Mouse (Mus musculus) G1E (cell line): Measurements from ENCODE around the gene Snx27. TPM values are rescaled to one million over a fixed set of nuclear protein-coding genes. Genes with fewer than 3 reads are reported as not detected.

Experiments
- ATAC-seq: 2 replicates; pipeline ENCODE4 v1.8.0; 2016; ENCODE audit warnings: mild to moderate bottlenecking; ENCODE audit not compliant: insufficient number of reproducible peaks, poor library complexity, low FRiP score, severe bottlenecking; ENCODE audit errors: extremely low read depth
- DNase-seq: peaks from one replicate; pipeline ENCODE4 v3.0.0; 2012; ENCODE audit warnings: low spot score
- H3K27me3 ChIP-seq: 2 replicates; pipeline ENCODE4 v1.6.1; 2012; ENCODE audit warnings: mild to moderate bottlenecking, low read length, inconsistent platforms; ENCODE audit not compliant: insufficient read depth
- H3K36me3 ChIP-seq: replicated peaks from 2 replicates; pipeline ENCODE3; 2012; ENCODE audit warnings: mild to moderate bottlenecking, inconsistent platforms
- H3K4me1 ChIP-seq: 2 replicates; pipeline ENCODE4 v1.6.1; 2012; ENCODE audit warnings: low read depth, low read length, inconsistent platforms, mixed read lengths; ENCODE audit not compliant: insufficient read depth
- H3K4me3 ChIP-seq: 2 replicates; pipeline ENCODE4 v1.5.1; 2012; ENCODE audit warnings: low read depth, mild to moderate bottlenecking, inconsistent platforms, low read length, moderate library complexity, mixed read lengths
- H3K9me3 ChIP-seq: replicated peaks from 2 replicates; pipeline ENCODE4 v1.6.1; 2012; ENCODE audit warnings: inconsistent platforms
- CTCF ChIP-seq: IDR thresholded peaks from 2 replicates; pipeline ENCODE4 v1.5.1; 2012; ENCODE audit warnings: low read depth, low read length, inconsistent platforms, mixed read lengths
- GATA1 ChIP-seq: IDR thresholded peaks from 2 replicates; pipeline ENCODE4 v1.6.1; 2012; ENCODE audit warnings: borderline replicate concordance, low read length, inconsistent platforms, mixed read lengths
- GATA2 ChIP-seq: IDR thresholded peaks from 2 replicates; pipeline ENCODE4 v1.6.1; 2012; ENCODE audit warnings: low read depth, low read length, inconsistent platforms, borderline replicate concordance
- POLR2AphosphoS5 ChIP-seq: IDR thresholded peaks from 2 replicates; pipeline ENCODE4 v1.6.1; 2012; ENCODE audit warnings: low read depth, low read length, inconsistent platforms; ENCODE audit not compliant: insufficient replicate concordance
- TAL1 ChIP-seq: conservative IDR thresholded peaks from 2 replicates; pipeline ENCODE4 v1.6.1; 2012; ENCODE audit warnings: low read depth, low read length, inconsistent platforms, mixed read lengths
- polyA plus RNA-seq: library from polyadenylated mRNA; stranded (reverse); fragments of >175 nt; gene quantifications from 2 replicates; pipeline ENCODE4 v1.2.3, GENCODE M21; 2012
- total RNA-seq, 2 experiments: library from RNA; stranded (forward) in 1 of 2; stranded (reverse) in 1 of 2; fragments of 200-1000 nt in 1 of 2; fragments of >200 nt in 1 of 2; fragmentation: Nextera tagmentation in 1 of 2; gene quantifications; 2 replicates each; pipeline ENCODE4 v1.2.3; 2014 to 2017

Snx27 gene
- total and polyA plus RNA-seq, 3 experiments: 10.5 to 38.8 (median 26.9) TPM

- TF ChIP-seq POLR2AphosphoS5: no peak
- TF ChIP-seq CTCF: peak; percentile 91
- ATAC-seq (no peak), DNase-seq (peak; percentile 55)
- H3K36me3 ChIP-seq: peaks cover 56% of the 10 kb centered on the region
- H3K27me3 ChIP-seq: no peaks in the 10 kb centered on the region
- H3K4me1 ChIP-seq: peaks cover 2% of the 10 kb centered on the region; the same call in 1 of the 2 replicates
- H3K9me3 ChIP-seq: no peaks in the 10 kb centered on the region
- no peak overlapping the region for H3K4me3 ChIP-seq
Measured at GRCm38 (mm10) chr3:94616717-94617116, 34.2 kb upstream of the Snx27 start.

- H3K4me1 ChIP-seq: peaks cover 2% of the 10 kb centered on the region
- ATAC-seq: no peak
- no peaks in the 10 kb centered on the region for H3K9me3 ChIP-seq
- H3K27me3 ChIP-seq: no peaks in the 10 kb centered on the region
- no peak overlapping the region for H3K4me3 ChIP-seq
- TF ChIP-seq GATA1 (no peak), POLR2AphosphoS5 (no peak), GATA2 (no peak), TAL1 (no peak), CTCF (no peak)
- no peak for DNase-seq
- peaks cover 29% of the 10 kb centered on the region for H3K36me3 ChIP-seq
Measured at GRCm38 (mm10) chr3:94613258-94613878, 30.9 kb upstream of the Snx27 start.

- peaks cover 2% of the 10 kb centered on the region for H3K4me1 ChIP-seq
- ATAC-seq: no peak
- TF ChIP-seq GATA1 (no peak), POLR2AphosphoS5 (no peak)
- H3K36me3 ChIP-seq: peaks cover 29% of the 10 kb centered on the region
- H3K4me3 ChIP-seq: no peak overlapping the region
- H3K27me3 ChIP-seq: no peaks in the 10 kb centered on the region
- H3K9me3 ChIP-seq: no peaks in the 10 kb centered on the region
- DNase-seq: no peak
Measured at GRCm38 (mm10) chr3:94612274-94612673, 29.8 kb upstream of the Snx27 start.

GRCm38 (mm10) chr3:94611834-94612233 is 29.3 kb upstream of the Snx27 start:
- peaks cover 2% of the 10 kb centered on the region for H3K4me1 ChIP-seq
- H3K36me3 ChIP-seq: peaks cover 29% of the 10 kb centered on the region
- DNase-seq (no peak), ATAC-seq (no peak)
- TF ChIP-seq CTCF: no peak
- TF ChIP-seq GATA1: no peak
- no peak for TF ChIP-seq POLR2AphosphoS5
- TF ChIP-seq GATA2: no peak
- TF ChIP-seq TAL1: no peak
- no peaks in the 10 kb centered on the region for H3K27me3 ChIP-seq
- H3K4me3 ChIP-seq: no peak overlapping the region
- H3K9me3 ChIP-seq: no peaks in the 10 kb centered on the region

- Histone ChIP-seq H3K9me3 (no peaks in the 10 kb centered on the region), H3K27me3 (0 out of 2 replicates have a peak, but pooled peaks cover 2% of the 10 kb centered on the region), H3K4me1 (peaks cover 2% of the 10 kb centered on the region), H3K4me3 (no peak overlapping the region), H3K36me3 (peaks cover 26% of the 10 kb centered on the region)
- ATAC-seq (no peak), DNase-seq (no peak)
- TF ChIP-seq TAL1: no peak
- no peak for TF ChIP-seq CTCF
- TF ChIP-seq GATA2: no peak
- no peak for TF ChIP-seq POLR2AphosphoS5
- TF ChIP-seq GATA1: no peak
Measured at GRCm38 (mm10) chr3:94611343-94611742, 28.8 kb upstream of the Snx27 start.

GRCm38 (mm10) chr3:94610581-94610980 is 28.1 kb upstream of the Snx27 start:
- peaks cover 2% of the 10 kb centered on the region for H3K4me1 ChIP-seq

More at GRCm38 (mm10) chr3:94610581-94610980, 28.1 kb upstream of the Snx27 start:
- Histone ChIP-seq H3K27me3 (peaks cover 6% of the 10 kb centered on the region; the same call in 1 of the 2 replicates), H3K4me3 (no peak overlapping the region), H3K36me3 (peaks cover 20% of the 10 kb centered on the region), H3K9me3 (no peaks in the 10 kb centered on the region)
- DNase-seq: no peak
- no peak for TF ChIP-seq CTCF
- no peak for TF ChIP-seq TAL1
- TF ChIP-seq GATA1: no peak
- no peak for TF ChIP-seq GATA2
- no peak for TF ChIP-seq POLR2AphosphoS5
- no peak for ATAC-seq
